Comparison of ENCODE assay signal across 15 mouse cellular contexts in the genomic region with DNA sequence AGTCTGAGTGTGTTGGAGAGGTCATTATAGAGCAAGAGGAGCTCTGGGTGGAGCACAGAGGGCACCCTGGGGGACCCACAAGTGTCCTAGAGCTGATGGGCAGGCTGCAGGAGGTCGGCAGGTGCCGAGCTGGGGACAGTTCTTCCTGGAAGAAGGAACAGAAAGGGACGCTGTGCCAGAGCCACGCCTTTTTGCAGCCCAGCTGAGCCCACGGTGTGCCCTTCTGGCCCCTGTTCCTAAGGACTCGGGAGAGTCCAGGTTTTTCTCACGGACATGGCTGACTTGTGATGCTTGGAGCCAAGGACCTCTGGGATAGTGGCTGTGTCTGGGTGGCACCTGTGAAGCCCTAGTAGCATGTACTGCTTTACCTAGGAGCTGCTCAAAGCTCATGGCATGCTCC.
"Had no signal": no experiment of that assay in that cellular context is flagged by ENCODE, and none has a peak within 500 bp of the region (broad histone marks: within the 10 kb centered on the region; RNA-seq: fewer than 3 reads in every experiment).

No protein-coding gene starts in this region.

- H3K4me2 ChIP-seq: liver, embryonic 13.5 days; midbrain, embryonic 11.5 days had no signal

- H3K9ac ChIP-seq: liver, embryonic 13.5 days had no signal

- ATAC-seq: intestine, postnatal 0 days had no signal

- H3K4me1 ChIP-seq: liver, embryonic 13.5 days had no signal

- H3K4me3 ChIP-seq: left cerebral cortex, adult 2 months; liver, embryonic 13.5 days had no signal

- H3K9me3 ChIP-seq: liver, embryonic 13.5 days had no signal

- H3K27me3 ChIP-seq: liver, embryonic 13.5 days had no signal

- H3K27ac ChIP-seq: left cerebral cortex, adult 2 months; liver, embryonic 13.5 days; stomach, postnatal 0 days had no signal

- DNase-seq: layer of hippocampus, postnatal 36 days; liver, embryonic 13.5 days; lung, adult 2 months; lung, postnatal 14 days; lung, postnatal 4 days; midbrain, embryonic 14.5 days; right cerebral cortex, postnatal 14 days; right cerebral cortex, postnatal 4 days; thymus, adult 2 months; thymus, postnatal 14 days; thymus, postnatal 4 days had no signal
